Mouse (Mus musculus) B cell, adult (primary cell): ENCODE data around the gene Gm6760. TPM values are rescaled to one million over a fixed set of nuclear protein-coding genes. Genes with fewer than 3 reads are reported as not detected.

Experiments
- total RNA-seq: library from RNA; stranded (reverse); gene quantifications from 4 replicates; pipeline ENCODE4 v1.2.4, GENCODE M21; 2023; ENCODE audit not compliant: inconsistent age

The Gm6760 gene
- total RNA-seq, result not detected in 4 replicates

GRCm38 (mm10) chrX:64152098-64152497, at the start of gene Gm6760:
Gm6760 (minus strand) TSS chrX:64152198.

GRCm38 (mm10) chrX:64173248-64173647, 21.2 kb upstream of the Gm6760 start, which contains the start of gene 3830417A13Rik:
3830417A13Rik (plus strand) TSS chrX:64173548.

Other genes starting within 250 kb of the Gm6760 start
- gene 3830417A13Rik, start 21.4 kb upstream of the Gm6760 start, total RNA-seq, result not detected in 4 replicates
- not detected in 4 replicates for gene Slitrk4, start 124.8 kb upstream of the Gm6760 start, total RNA-seq